Mouse (Mus musculus) inflammation-experienced regulatory T-cells, adult 6 months (primary cell): ENCODE measurements around the gene Atox1. TPM values are rescaled to one million over a fixed set of nuclear protein-coding genes. Genes with fewer than 3 reads are reported as not detected.
A peak's percentile ranks its signal among the peaks of the same experiment; 100 is the strongest.
"Not testable (repeated sequence)": the region's sequence is repeated elsewhere in the genome, so short reads cannot be mapped to it uniquely, and the experiment has no call there.

Source experiments
- ATAC-seq: one replicate; pipeline ENCODE4 v1.8.0; 2017
- polyA plus RNA-seq, 3 experiments: library from polyadenylated mRNA; unstranded; fragments of 100-300 nt; shearing (Covaris generic); gene quantifications; one replicate each; pipeline ENCODE4 v1.2.1; 2017

Atox1 gene
- polyA plus RNA-seq, 3 experiments from 2014 or later = 193 to 267 (median 197) TPM

DNA sequence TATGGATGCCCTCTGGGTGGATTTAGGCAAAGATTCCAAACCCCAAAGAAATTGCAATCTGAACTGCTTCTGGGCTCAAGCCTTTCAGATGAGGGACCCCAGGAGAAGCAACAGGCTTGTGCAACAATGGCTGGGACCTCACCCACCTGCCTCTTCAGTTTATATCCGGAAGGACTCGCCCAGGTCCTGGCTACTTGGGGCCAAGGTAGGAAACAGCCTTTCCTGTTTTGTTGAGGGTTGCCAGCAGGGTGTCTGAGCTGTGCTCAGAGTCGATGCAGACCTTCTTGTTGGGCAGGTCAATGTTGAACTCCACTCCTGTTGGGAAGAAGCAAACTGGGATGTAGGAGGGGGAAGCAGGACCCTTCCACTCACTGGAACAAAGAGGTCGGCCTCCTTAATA lies 10.7 kb downstream of the Atox1 start:
- no peak for ATAC-seq

DNA sequence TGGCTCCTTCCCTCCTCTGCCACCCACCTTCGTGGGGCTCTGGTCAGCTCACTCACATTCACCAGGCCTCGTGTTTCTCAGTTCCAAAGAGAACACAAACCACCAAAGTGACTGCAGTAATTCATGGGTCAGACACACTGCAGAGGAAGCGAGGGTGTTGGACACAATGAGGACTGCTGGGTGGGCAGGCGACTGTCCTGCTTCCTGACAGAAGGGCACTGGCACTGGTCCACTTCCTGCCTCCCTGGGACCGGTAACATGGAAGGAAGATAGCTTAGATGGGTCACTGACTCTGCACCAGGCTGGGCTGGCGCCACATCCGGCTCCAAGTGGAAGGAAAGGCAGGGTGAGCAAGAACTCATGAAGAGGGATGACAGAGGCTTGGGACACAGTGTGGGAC lies 11.5 kb downstream of the Atox1 start:
- no peak for ATAC-seq

DNA sequence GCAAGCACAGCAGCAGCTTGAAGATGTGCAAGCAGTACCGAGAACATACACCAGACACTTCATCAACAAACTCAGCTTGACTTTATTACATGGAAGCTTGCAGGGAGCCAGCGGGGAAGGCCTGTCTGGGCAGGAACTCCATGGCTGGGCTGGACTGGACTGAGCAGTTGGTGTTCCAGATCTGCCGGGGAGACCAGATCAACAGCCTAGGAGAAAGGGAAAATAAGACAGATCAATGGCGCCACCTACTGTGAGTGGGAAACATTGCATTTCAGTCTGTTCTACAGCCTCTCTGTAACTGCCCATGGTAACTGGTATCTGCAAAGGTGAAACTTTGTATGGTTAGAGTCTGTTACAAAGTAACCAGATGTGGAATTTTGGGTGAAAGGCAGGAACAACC lies 14.5 kb downstream of the Atox1 start:
- peak; percentile 35 for ATAC-seq

DNA sequence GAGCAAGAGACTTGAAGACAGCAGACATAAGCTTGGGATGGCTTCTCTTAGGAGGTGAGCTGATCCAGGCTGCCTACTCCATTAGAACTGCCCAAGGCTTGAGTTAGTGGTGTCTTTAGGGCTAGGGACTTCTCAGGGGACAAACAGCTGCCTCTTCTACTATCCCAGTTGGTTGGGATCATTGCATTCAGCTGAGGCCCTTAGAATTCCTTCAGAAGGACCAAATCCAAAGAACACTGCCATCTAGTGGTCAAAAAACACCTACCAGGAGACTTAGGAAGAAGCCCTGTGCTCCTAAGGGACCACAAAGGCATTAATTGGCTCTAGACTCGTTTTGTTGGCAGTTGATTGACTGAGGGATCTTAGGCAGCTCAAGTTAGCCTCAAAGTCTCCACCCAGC lies 16.3 kb downstream of the Atox1 start:
- no peak for ATAC-seq

DNA sequence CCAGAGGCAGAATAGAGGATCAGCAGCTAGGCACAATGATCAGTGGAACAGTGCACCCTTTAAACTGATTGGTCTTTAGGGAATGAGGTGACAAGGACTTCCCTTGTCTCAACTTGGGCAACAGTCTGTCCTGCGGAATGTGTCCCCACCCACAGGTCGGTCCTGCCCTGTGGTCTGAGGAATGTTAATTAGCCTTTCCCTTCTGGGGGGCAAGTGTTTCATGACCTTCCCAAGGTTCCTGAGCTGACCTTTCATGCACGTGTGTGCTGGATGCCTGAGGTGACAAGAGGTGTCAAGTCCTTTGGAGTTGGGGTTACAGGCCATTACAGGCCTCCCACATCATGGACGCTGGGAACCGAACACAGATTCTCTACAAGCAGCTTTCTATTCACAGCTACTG lies 21.3 kb downstream of the Atox1 start:
- ATAC-seq = no peak

DNA sequence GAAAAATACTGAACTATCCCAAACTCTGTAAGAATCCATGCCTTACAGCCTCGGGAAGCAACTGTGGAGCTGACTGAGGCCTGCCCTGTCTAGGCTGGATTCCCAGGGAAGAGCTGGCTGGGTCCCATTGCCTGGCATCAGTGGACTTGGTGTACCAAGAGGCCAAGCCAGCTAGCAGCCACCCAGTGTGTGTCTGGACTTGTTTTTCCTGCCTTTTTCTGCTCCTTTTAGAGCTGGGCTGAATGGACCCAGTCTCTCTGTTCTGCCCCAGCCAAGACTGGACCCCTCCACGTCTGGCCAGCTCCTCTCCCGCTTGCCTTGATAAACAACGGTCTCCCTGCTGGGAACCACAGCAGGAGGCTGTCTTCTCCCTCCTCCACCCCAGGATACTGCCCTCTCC lies 23.0 kb downstream of the Atox1 start:
- ATAC-seq = no peak

DNA sequence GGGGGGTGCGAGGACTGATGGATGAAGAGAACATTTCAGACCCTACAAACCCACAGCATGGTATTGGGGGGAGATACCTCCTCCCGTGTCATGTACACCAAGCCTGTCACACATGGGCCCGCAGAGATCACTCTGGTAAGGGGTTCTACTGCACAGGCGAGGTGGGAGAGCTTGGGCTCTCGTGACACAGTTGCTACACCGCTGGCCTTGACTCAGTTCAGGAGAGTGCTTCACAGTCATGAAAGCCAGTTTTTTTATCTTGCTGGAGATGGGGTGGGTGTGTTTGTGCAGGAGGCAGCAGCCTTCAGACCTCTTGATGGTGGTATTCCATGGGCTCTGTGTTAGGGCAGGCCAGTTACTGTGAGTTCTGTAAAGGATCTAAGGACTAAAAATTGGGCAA lies 24.9 kb downstream of the Atox1 start:
- no peak for ATAC-seq

DNA sequence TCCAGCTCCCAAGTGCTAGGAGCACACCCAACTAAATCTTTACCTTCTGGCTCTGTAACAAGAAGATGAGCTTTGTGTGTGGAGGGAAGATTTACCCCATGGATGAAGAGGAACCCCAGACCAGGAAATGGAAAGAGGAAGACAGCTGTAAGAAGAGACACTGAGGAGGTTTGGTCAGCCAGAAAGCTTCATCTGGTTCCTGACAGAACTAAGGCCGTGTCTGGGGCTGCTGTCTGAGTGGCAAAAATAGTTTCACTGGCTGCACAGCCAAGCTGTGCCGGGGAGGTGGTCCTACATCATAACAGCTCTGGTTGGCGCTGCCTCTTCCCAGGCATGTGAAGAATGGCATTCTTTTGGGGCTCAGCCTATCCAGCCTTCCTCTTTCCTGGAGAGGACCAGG lies 28.1 kb downstream of the Atox1 start:
- ATAC-seq = no peak

DNA sequence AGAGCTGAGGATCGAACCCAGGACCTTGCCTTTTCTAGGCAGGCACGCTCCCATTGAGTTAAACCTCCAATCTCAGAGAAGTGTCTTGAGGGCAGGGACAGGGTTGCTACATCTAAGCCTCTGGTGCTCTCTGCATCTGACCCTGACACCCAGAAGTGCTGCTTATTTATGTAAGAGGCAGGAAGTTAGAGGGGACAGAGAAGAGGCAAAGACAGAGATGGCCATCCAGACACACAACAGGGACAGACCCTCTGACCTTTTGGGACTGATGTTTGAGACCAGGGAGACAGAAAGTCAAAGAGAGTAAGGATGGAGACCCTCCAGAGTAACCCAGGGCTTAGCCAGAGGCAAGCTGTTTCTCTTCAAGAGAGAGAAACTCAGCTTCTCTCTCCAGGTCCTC lies 31.1 kb downstream of the Atox1 start:
- no peak for ATAC-seq

DNA sequence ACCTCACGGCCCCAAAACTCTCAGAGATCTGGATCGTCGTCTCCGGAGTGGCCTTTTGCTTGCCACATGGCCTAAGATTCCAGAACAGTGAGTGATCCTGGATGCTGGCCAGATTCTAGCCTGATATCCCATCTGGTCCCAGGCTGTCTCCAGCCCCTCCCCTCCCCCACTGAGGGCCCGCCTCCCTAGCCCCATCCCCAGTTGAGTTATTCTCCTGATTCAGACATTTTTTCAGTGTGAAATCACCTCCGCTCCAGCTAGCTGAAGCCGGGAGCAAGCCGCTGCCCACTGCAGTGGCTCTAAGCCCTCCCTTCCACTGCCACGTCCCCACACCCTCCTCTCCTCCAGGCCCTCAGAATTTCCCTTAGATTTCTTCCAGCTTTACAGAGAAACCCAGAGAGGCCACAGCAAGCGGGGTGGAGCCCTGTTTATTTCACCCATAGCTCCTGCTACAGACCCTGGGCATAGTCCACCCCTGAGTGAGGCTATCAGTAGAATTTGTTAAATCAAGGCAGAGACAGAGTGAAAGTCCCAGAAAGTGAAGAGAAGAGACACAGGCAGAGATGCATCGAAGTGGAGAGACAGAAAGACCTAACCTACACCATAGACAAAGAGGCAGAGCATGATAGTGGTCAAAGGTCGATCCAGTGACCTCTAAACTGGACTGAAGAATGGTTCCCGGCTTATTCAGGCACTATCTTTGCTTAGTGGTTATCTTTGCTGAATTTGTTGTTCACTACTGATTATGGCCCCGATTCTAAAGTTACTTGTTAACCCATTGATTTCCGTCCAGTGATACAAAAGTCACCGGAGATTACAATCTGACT lies 32.6 kb downstream of the Atox1 start:
- ATAC-seq = no peak

DNA sequence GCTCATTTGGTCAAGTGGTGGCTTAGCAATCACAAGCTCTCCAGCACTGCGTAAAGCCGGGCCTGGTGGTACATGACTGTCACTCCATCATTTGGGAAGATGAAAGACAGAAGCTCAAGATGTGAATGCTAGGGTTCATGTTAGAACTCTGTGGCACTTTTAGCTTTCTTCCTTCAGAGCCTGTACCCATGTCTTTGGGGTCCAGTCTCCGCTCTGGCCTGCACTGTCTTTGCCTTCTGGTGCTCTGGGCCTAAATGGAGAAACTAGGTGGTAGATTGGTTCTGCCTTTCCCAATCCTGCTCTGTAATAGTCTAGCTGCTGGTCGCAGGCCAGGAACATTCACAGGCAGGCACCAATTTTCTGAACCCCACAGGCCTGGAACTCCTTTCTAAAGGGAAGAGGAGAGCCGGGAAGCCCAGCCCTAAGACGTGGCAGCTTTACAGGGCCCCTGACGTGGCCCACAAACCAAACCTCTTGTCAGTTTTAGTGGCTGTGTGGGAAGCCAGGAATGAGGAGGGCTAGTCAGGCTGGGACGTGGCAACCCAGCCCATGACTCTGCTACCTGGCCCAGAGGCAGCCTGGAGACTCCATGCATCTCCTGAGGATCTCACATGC lies 36.2 kb downstream of the Atox1 start:
- ATAC-seq = no peak

DNA sequence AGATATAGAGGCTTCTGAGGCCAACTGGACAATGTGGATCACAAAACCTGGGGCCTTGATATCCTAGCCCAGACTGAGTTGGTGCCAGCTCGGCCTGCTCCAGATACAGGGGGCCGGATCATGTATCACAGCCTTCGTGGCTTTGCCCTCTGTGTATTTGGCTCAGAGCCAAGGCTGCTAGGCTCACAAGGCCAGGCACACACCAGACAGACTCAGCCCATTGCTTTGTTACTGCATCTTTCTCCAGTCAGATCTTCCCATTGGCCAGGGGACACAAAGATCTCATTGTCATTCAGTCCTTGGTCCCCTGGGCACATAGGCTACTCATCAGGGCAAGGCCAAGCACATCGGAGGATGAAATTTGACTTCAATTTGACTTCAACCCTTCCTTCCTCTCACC lies 37.3 kb downstream of the Atox1 start:
- ATAC-seq = no peak

DNA sequence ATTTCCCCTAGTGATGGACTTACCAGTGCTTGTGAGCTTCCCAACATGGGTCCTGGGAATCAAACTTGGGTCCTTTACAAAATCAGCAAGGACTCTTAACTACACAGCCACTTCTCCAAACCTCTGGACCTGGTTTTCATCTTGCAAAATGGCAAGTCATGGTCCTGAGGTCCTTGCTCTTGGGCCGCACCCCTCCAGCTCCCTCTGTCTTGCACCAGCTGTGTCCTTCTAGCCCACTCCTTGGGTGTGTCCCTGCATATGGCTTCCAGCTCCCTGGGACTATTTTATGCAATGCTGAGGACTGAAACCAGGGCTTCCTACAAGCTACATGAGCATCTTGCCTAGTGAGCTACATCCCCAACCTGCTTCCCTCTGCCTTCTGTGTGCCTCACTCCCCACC lies 38.1 kb downstream of the Atox1 start, which contains the start of gene Sparc:
TSS of gene Sparc (minus strand) at position 206 of the 400 bp plus-strand sequence.
- ATAC-seq = no peak

DNA sequence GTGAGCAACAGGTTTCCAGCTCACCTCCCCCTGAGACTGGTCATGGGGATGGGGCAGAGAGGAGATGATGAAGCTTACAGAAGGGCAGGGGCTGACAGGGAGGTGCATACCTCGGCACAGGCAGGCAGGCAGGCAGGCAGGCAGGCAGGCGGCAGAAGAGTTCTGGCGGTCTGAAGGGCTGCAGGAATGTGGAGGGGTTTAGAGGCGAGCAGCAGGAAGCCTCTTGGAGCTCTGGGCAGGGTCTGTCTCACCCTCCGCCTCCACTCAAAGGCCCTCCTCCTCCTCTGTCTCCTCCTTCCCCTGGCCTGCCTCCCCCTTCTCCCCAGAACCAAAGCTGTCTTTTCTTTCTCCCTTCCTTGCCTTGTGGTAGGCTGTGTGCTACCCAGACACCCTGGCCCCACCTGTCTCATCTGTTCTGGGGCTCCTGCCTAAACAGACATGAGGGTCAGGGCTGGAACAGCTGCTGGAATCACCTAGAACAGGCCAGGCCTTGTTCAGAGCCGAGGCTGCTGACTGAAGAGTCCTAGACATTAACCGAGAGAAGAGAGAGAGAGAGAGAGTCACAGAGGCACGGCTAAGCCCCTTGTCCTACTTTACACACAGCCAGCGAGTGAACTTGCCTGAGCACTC lies 41.2 kb downstream of the Atox1 start:
- ATAC-seq = no peak

DNA sequence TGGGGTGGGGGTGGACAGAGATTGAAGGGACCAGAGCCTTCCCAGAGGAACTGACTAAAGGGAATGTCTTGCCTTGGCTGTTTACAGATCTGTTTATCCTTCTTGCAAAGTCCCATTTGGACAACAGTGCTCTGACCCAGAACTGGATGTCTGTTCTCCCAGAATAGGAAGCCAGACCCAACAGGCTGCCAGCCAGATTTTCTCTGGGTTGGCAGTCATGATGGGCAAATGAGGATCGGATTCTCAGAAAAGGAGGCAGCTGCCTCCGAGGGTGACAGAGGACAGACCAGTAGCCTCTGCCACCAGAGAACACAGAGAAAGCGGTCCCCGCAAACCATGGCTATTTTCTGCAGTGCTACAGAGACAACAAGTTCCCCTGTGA lies 41.8 kb downstream of the Atox1 start:
- ATAC-seq = no peak

DNA sequence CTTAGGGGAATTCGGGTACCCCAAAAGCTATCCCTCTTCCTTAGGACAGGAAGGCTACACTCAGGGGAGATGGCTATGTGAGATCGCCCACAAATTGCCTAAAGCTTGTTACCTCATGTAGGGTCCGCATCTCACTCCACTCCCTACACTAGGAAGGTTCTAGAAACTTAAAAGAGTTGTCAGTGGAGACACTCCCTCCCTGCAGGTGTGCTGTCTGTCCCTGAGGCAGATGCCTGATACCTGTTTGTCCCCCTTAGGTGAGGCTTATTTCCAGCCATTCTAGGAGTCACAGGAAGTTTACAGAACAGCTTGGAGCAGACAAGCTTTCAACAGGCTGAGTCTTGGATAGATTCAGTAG lies 42.4 kb downstream of the Atox1 start:
- no peak for ATAC-seq

DNA sequence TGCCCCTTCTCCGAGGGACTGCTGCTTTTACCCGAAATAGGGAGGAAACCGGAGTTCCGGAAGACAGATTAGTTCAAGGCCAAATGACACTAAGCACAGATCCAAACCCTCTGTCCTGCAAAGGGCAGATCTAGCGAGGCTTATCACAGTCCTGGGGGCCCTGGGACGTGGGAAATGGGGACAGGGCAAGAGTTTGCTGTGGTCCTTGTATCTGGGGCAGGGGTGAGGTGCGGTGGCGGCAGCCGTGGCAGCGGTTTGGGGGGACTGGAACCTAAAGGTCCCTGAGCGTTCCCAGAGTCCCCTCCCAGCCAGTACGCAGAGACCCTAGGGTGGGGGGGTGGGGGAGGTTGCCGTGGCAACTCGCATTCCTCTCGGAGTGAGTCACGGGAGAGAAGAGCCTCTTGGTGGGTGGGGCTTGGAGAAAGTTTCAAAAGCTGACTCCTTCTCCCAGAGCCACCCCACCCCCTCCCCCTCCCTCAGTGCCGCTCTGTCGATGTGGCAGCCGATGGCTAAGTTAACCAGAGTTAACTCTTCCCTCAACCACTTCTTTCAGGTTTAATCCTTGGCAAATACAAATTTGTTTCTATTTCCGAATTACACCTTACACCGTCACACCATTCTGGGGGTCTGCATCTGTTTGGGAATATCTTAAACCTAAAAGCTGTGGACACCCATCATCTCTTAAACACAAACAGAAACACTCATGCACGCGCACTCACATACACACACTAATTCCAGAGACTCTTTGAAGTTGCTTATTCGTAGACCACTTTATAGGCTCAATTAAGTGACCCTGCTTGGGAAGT lies 42.9 kb downstream of the Atox1 start:
- no peak for ATAC-seq

DNA sequence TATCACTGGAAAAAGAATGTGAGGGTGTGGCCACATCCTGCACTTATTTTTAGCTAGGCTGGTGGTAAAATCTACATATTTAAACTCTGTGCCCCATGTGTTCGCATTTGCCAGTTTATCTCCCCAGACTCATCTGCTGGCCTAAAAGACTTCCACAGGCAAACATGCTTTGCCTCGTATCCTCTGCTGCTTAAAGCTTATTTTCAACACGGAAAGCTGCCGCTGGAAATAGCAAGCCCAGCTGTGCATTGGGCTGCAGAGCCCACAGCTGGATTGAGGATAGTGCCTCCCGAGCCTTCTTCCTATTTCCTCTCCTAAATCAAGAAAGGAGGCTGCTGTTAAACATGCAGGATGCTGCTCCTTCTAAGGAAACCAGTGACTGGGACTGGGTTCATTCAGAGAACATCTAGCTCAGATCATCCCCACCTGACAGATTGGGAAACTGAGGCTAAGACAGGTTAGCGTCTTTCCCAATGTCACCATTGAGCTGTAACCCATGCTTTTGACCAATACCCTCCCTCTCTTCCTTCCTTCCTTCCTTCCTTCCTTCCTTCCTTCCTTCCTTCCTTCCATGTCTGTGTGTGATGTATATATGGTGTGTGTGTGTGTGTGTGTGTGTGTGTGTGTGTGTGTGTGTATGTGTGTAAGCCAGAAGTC lies 44.3 kb downstream of the Atox1 start:
- ATAC-seq = no peak

DNA sequence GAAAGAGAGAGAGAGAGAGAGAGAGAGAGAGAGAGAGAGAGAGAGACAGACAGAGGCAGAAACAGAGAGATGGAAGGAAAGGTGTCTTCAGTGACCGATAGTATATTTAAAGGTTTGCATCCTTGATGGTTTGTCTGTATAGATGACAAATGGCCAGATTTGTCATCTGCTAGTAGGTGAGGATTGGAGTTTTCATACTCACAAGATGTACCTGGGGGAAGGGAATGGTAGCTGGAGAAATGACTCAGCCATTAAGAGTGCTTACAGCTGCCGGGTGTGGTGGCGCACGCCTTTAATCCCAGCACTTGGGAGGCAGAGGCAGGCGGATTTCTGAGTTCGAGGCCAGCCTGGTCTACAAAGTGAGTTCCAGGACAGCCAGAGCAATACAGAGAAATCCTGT lies 45.3 kb downstream of the Atox1 start:
- not testable (repeated sequence) for ATAC-seq

DNA sequence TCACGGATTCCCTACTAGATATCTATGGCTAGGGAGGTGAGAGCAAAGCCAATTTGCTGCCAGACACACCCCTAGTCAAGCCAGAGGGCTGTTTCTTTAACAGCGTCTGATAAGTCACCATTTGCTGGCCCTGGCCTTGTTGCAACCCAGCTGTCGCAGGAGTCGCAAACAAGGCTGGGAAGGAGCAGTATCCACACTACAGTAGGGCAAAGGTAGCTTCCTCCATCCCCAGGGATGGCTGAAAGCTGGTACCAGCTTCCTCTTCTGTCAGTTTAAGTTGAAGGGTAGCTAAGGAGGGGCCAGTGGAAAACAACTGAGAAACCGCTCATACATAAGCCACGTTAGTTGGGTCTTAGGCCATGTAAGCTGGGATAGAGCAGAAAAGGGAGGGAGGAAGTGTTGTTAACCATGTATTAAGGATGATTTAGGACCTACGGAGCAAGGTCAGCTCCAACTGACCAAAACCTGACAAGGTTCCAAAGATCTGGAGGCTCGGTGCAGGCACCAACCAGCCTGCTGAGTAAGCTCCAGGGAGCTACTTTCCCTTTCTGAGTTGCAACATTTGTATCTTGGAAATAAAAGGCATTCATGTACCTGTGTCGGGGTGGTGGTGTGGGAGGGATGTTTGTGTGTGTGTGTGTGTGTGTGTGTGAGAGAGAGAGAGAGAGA lies 45.9 kb downstream of the Atox1 start:
- ATAC-seq = no peak

DNA sequence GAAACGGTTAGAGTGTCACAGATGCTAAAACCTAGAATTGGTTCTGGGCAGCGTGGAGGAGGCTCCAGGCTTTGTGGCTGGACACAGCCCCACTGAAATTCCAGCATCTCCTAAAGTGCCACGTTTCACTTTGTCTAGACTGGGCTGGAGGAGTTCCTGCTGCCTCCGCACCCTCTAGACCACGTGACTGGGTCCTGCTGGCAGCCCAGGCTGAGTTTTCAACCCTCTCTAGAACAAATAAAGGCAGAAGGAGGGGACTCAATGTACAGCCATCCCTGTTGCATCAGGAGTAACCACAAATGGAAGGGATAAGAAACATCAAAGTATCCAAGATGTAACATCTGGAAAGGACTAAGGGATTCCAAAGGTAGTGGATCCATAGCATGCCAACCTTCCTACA lies 46.7 kb downstream of the Atox1 start:
- ATAC-seq = no peak

DNA sequence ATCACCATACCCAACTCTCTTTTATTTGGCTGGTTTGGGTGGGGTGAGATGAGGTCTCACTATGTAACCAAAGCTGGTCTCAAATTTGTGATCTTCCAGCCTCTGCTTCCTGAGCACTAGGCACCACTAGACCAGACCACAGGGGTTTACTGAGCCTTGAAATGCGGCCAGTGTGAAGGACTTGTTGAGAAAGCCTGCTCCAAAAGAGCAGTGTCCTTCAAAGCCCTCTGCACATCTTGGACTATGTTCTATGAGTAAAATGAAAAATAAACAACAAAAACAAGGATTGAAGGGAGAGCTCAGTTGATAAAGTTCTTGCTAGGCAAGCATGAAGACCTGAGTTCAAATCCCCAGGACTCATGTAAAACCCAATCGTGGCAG lies 47.6 kb downstream of the Atox1 start:
- no peak for ATAC-seq
